In genomic region chr8:78748701-78749100, GRCm38 (mm10) we compare ENCODE assay signal across 28 mouse cellular contexts.
A peak's percentile ranks its signal among the peaks of the same experiment; 100 is the strongest.
DNase-seq lines count a peak whose midpoint lies in the region; ATAC-seq lines count a peak whose summit lies in the region.
"Had no signal": no experiment of that assay in that cellular context is flagged by ENCODE, and none has a peak within 500 bp of the region (broad histone marks: within the 10 kb centered on the region; RNA-seq: fewer than 3 reads in every experiment).

No protein-coding gene starts in this region.

- no peak overlapping the region for H3K27ac ChIP-seq in heart, embryonic 10.5 days
- H3K27ac ChIP-seq in midbrain, embryonic 11.5 days (ENCODE audit: low read depth, low read length), result no peak overlapping the region
- no peak overlapping the region for H3K27ac ChIP-seq in midbrain, embryonic 13.5 days
- H3K27ac ChIP-seq in limb, embryonic 15.5 days, result peak overlapping the region; percentile 33; the same call in 1 of the 2 replicates
- H3K27ac ChIP-seq: embryonic facial prominence, embryonic 13.5 days; forebrain, embryonic 12.5 days; forebrain, embryonic 15.5 days; heart, adult 2 months; heart, embryonic 15.5 days; hindbrain, embryonic 14.5 days; hindbrain, postnatal 0 days had no signal

- no peak overlapping the region for H3K4me2 ChIP-seq in midbrain, embryonic 11.5 days
- H3K4me2 ChIP-seq in midbrain, embryonic 13.5 days (replicated peaks), result no peak overlapping the region
- no peak overlapping the region for H3K4me2 ChIP-seq in limb, embryonic 15.5 days
- H3K4me2 ChIP-seq: embryonic facial prominence, embryonic 13.5 days; forebrain, embryonic 12.5 days; forebrain, embryonic 15.5 days; heart, embryonic 12.5 days; heart, embryonic 15.5 days; hindbrain, embryonic 14.5 days had no signal

- H3K9me3 ChIP-seq in heart, embryonic 10.5 days, result no peaks in the 10 kb centered on the region
- H3K9me3 ChIP-seq in midbrain, embryonic 11.5 days (ENCODE audit: control insufficient read depth, low read length), result no peaks in the 10 kb centered on the region
- no peaks in the 10 kb centered on the region for H3K9me3 ChIP-seq in midbrain, embryonic 13.5 days
- no peaks in the 10 kb centered on the region for H3K9me3 ChIP-seq in limb, embryonic 15.5 days
- H3K9me3 ChIP-seq: embryonic facial prominence, embryonic 13.5 days; forebrain, embryonic 12.5 days; forebrain, embryonic 15.5 days; G1E; heart, embryonic 12.5 days; heart, embryonic 15.5 days had no signal

- no peaks in the 10 kb centered on the region for H3K4me1 ChIP-seq in heart, embryonic 10.5 days
- no peaks in the 10 kb centered on the region for H3K4me1 ChIP-seq in midbrain, embryonic 11.5 days (ENCODE audit: control insufficient read depth, insufficient read depth, low read length)
- no peaks in the 10 kb centered on the region for H3K4me1 ChIP-seq in midbrain, embryonic 13.5 days (replicated peaks)
- peaks cover 17% of the 10 kb centered on the region for H3K4me1 ChIP-seq in limb, embryonic 15.5 days
- H3K4me1 ChIP-seq: forebrain, embryonic 12.5 days; forebrain, embryonic 15.5 days had no signal

- H3K27me3 ChIP-seq in heart, embryonic 10.5 days (ENCODE audit: insufficient read depth, poor library complexity, severe bottlenecking), result no peaks in the 10 kb centered on the region; the same call in 1 of the 2 replicates
- H3K27me3 ChIP-seq in midbrain, embryonic 11.5 days (ENCODE audit: control insufficient read depth, insufficient read depth, low read length), result no peaks in the 10 kb centered on the region
- no peaks in the 10 kb centered on the region for H3K27me3 ChIP-seq in midbrain, embryonic 13.5 days
- H3K27me3 ChIP-seq in limb, embryonic 15.5 days, result no peaks in the 10 kb centered on the region
- H3K27me3 ChIP-seq: CH12.LX; embryonic facial prominence, embryonic 13.5 days; forebrain, embryonic 12.5 days; forebrain, embryonic 15.5 days; heart, embryonic 12.5 days; heart, embryonic 15.5 days; Patski had no signal

- no peak overlapping the region for H3K9ac ChIP-seq in midbrain, embryonic 11.5 days (ENCODE audit: low read length)
- H3K9ac ChIP-seq in midbrain, embryonic 13.5 days (replicated peaks), result no peak overlapping the region
- no peak overlapping the region for H3K9ac ChIP-seq in limb, embryonic 15.5 days
- H3K9ac ChIP-seq: embryonic facial prominence, embryonic 13.5 days; forebrain, embryonic 12.5 days; forebrain, embryonic 15.5 days; heart, embryonic 12.5 days; heart, embryonic 15.5 days; hindbrain, embryonic 14.5 days had no signal

- no peaks in the 10 kb centered on the region for H3K36me3 ChIP-seq in heart, embryonic 10.5 days
- no peaks in the 10 kb centered on the region for H3K36me3 ChIP-seq in midbrain, embryonic 11.5 days (ENCODE audit: control insufficient read depth, insufficient read depth, low read length)
- H3K36me3 ChIP-seq in midbrain, embryonic 13.5 days, result no peaks in the 10 kb centered on the region
- no peaks in the 10 kb centered on the region for H3K36me3 ChIP-seq in limb, embryonic 15.5 days
- H3K36me3 ChIP-seq: embryonic facial prominence, embryonic 13.5 days; forebrain, embryonic 12.5 days; forebrain, embryonic 15.5 days; G1E; heart, embryonic 12.5 days; heart, embryonic 15.5 days had no signal

- 70% methylated on average over 4 of the region's 4 CpGs for WGBS in heart, embryonic 10.5 days
- WGBS in midbrain, embryonic 11.5 days, result 71% methylated on average over 4 of the region's 4 CpGs
- WGBS in midbrain, embryonic 13.5 days, result 74% methylated on average over 4 of the region's 4 CpGs
- WGBS in limb, embryonic 15.5 days, result 69% methylated on average over 4 of the region's 4 CpGs

- peak; percentile 9 for DNase-seq in heart, embryonic 10.5 days (ENCODE audit: low spot score)
- no peak for DNase-seq in heart, adult 9 months (ENCODE audit: low spot score in 2 of 2)
- DNase-seq in midbrain, embryonic 11.5 days (ENCODE audit: low spot score, missing footprints), result peak; percentile 60
- no peak for DNase-seq in layer of hippocampus, adult 18-20 months (ENCODE audit: low spot score in 2 of 2)
- DNase-seq: adrenal gland, postnatal 10 days; adrenal gland, postnatal 36 days; B cell, adult 2 months; cerebellum, adult 18-20 months; cerebellum, adult 9-10 months; cerebellum, postnatal 14 days; gastrocnemius, postnatal 25 days; heart, adult 2 months; heart, postnatal 10 days; heart, postnatal 36 days had no signal

- ATAC-seq in midbrain, embryonic 11.5 days (ENCODE audit: low FRiP score), result no peak
- no peak for ATAC-seq in midbrain, embryonic 13.5 days
- no peak for ATAC-seq in limb, embryonic 15.5 days (ENCODE audit: insufficient number of reproducible peaks, low FRiP score, low TSS enrichment, low read depth)
- ATAC-seq: forebrain, embryonic 15.5 days; hindbrain, postnatal 0 days; inflammation-experienced regulatory T-cells, adult 6 months; Patski had no signal

- H3K4me3 ChIP-seq in heart, embryonic 10.5 days, result no peak overlapping the region
- H3K4me3 ChIP-seq in midbrain, embryonic 11.5 days (ENCODE audit: low read depth, low read length), result no peak overlapping the region
- H3K4me3 ChIP-seq in midbrain, embryonic 13.5 days (replicated peaks), result no peak overlapping the region
- H3K4me3 ChIP-seq in limb, embryonic 15.5 days, result no peak overlapping the region
- H3K4me3 ChIP-seq: embryonic facial prominence, embryonic 13.5 days; erythroblast, embryonic 14.5 days; forebrain, embryonic 12.5 days; forebrain, embryonic 15.5 days; heart, adult 2 months; heart, embryonic 12.5 days; heart, embryonic 15.5 days had no signal

Comparison
In these comparisons a context has a peak if more than half of its experiments do, and no peak if none do; other contexts are left out.
1. DNase-seq: peak in heart, embryonic 10.5 days (single experiment) and midbrain, embryonic 11.5 days (single experiment); none in heart, adult 9 months (0 of 2) and layer of hippocampus, adult 18-20 months (0 of 2).